Mouse (Mus musculus): Measurements from ENCODE around the gene Samd7.

Samd7 gene

DNA sequence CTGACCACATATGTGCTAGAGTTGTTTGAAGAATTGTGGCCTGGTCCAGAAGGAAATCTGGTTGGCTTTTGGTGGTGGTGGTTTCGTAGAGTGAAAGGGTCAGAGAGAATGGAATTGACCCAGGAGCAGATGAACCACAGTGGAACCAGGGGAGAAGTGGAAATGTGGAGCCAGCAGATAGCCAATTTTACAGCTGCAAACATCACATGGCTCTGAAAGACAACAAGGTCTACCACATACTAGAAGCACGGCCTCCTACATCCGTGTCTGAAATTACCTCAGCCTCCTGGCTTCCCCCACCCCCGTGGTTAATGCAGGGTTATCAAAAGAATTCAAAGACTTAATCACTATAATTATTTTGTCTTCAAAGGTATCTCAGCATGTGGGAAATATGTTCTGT lies 18.8 kb downstream of the Samd7 start:
- no peak for DNase-seq (ENCODE audit: low spot score in 2 of 2)

DNA sequence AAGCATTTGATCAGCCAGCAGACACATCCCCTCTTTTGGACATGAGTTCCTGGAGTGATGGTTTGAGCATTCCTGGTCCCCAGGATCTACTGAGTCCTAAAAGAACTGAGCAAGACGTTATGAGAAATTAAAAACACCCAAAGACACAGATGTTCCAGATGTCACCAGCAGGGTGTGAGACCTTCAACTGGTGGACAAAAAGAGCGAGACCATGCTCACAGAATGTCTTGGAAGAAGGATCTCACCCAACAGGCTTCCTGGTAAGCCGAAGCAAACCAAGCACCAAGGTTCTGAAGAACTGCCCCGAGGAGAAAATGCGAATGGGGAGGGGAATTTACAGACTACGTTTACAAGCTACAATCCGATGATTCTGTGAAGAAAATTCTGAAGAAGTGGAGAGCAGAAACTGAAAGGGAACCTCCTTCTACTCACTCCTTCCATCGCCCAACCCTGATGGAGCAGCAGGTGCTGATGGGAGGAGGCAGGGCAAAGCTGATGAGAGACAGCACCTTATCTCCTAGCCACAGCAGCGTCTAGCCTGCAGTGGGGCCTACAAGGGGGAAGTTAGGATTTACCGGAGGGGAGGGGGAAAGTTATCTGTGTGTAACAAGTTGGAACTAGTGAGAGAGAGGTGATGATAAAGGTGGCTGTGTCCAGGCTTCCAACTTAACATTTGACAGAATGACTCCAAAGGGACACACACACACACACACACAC lies 19.4 kb downstream of the Samd7 start:
- no peak for DNase-seq (ENCODE audit: low spot score in 2 of 2)

DNA sequence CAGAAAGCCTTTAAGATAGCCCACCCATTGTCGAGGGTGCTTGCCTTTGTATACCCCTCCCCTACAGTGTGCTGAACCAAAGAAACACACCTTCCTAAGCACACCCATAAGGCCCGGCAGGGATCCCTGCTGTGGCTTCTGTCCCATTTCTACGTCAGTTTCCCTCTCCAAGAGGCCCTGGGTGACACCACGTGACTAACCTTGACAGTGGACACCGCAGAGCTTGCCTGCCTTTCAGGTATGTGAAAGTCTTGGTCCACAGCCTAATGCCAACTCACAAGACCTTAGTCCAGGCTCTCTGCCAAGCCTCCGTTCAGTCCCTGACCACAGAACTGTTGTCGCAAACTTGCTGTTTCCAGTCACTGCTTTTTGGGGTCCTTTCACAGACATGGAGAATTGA lies 20.1 kb downstream of the Samd7 start:
- peak in 1 of 2 experiments; percentile 2 for DNase-seq (ENCODE audit: low spot score in 2 of 2)

DNA sequence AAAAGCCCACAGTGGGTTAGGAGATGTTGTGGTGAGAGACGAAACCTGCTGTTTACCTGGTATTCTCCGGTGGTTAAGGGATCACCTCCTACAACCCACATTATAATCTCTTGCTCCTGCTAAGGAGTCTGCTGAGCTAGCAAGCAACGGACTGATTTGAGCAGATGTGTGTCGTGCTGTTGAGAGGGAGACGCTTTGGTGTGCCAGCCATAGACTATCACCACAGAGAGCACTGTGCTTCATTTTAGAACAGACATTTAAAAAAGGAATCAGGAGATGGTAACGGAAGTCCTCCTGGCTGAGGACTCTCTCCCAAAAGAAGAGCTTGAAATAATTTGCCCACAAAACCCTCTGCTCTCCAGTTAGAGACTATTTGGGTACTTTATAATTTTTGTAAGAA lies 21.2 kb downstream of the Samd7 start:
- DNase-seq (ENCODE audit: low spot score in 2 of 2) = no peak

DNA sequence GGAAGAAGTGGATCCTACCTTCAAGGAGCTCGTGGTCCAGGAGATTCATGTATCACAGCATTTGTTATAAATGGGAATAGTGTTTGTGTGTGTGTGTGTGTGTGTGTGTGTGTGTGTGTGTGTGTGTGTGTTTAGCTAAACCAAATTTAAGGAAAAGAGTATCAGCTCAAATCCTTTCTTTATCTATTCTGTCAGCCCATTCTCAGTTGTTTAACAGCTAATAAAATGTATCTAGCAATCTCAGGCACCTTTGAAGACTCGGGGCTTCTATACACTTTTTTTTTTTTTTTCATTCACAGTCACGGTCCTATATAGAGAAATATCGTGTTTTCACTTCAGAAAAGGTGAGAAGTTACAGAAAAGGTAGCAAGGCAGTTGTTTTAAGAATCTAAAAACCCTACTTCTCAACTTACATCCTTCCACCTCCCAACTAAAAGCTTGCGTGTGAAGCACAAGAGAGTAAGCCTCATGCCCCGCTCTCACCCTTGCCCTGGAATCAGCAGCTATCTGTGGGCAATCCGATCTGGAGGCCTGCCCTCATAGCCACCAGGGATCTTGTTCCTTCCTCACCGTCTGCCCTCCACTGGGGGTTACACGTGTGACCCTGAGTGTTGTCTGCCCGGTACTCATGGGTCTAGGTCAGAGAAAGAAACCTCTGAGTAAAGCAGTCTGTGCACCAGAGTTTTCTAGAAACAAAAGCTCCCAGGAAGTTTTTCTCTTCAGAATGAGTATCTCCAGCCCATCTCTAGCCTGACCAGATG lies 23.8 kb downstream of the Samd7 start:
- DNase-seq (ENCODE audit: low spot score in 2 of 2) = no peak

DNA sequence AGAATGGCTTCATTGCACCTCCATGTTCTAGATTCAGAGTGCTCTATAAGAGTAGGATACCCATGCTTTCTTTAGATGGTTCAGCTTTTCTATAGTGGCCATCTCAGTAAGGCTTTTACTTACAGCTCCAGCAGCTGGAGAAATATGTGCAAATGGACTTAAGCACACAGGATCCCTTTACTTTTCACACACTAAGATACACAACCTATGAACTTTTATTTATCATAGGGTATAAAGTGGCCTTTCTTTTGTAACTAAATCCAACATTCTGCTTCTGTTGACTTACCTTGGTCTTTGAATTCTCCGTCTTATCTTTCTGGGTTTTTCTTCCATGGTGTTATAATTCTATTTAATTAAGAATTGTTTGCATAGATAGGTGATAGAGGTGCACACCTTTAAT lies 25.5 kb downstream of the Samd7 start:
- no peak for DNase-seq (ENCODE audit: low spot score in 2 of 2)

DNA sequence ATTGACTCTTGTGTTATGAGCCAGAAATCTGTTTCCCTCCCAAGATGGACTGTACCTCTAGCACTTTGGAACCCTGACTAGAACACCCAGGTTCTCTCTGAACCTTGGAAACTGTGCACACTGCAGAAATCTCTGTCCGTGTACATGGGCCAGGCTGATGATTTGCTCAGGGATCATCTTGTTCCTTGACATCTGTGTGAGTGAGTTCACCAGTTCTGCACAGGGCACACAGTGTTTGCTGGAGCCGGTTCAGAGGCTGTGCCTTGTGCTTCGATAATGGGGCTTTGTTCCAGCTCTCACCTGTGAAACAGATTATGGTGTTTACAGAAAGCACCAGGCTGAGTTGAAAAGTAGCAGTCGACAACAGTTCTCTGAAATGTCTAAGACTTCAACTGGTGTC lies 26.5 kb downstream of the Samd7 start:
- no peak for DNase-seq (ENCODE audit: low spot score in 2 of 2)

DNA sequence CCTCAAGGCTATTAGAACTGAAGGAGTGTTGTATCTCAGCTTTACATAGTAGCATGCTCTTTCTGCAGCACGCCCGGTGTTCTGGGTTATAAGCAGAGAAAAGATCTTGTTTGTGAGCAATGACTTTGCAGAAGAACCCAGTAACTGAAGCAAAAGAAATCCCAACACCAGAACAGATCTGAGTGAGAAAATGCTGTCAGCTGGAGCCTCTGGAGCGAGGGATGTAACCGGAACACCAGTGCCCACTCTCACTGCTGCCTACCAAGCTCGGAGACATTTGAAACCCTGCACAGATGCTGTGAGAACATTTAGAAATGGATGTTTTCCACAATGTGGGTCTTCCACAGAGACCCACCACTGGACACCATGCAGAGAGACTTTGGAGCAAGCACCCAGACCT lies 28.6 kb downstream of the Samd7 start:
- no peak for DNase-seq (ENCODE audit: low spot score in 2 of 2)

DNA sequence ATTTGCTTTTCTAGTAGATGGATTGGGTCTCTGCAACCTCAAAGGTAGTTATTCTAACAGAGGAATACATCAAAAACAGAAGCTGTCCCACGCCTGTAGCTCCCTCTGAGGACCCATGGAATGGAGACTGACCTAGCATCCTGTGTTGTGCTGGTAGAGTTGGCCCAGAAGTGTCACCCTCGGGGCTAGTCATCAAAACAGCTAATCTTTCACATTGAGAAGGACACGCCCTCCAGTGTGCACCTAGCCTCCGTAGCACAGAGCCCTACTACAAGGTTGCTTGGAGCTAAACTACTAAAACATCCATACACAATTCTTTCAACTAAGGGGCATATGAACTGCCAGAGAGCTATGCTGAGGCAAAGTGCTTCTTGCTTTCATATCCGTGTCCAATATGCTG lies 31.9 kb downstream of the Samd7 start:
- no peak for DNase-seq (ENCODE audit: low spot score in 2 of 2)

DNA sequence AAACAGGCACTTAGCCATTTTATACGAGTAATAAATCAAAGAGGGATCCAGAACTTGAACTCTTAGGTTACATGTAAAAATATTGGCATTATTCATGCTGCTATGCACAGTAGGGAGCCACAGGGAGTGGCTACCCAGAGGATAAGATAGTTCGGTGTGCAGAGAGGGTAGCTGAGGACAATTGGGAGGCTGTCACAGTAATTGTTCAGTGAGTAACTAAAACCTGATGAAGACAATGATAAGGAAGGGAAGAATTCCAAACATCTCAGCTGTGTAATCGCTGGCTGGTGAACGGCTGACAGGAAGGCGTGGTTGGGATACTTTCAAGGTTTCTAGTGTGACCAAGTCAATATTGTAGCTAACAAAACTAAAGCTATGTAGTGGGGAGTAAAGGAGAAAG lies 42.4 kb downstream of the Samd7 start:
- DNase-seq (ENCODE audit: low spot score in 2 of 2) = peak; percentile 12 to 13

DNA sequence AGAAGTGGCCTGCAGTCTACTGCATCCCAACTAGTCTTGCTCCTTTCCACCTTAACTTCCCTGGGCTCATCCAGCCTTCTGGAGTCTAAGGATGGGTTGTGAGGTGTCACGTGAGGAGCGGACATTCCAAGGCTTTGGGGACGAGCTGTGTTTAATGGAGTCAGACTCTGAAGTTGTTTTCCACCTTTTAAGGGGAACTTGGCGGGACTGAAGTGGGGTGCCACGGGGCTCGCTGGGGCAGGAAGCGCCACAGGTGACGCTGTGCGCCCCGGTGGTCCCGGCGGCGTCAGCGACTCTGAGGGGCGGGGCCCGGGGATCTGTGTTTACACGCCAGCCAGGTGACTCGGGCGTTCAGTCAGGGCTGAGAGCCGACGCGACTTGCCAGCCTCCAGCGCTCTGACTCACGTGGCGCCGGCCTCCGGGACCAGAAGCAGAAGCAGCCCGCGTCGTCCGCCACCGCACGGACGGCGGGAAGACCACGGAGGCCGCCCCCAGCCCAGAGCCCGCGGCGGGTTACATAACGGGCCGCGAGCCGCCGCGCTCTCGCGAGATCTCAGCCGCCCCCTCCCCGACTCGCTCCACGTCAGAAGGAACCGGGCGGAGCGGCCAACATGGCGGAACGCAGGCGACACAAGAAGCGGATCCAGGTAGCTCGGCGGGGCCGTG lies 46.8 kb downstream of the Samd7 start, which contains the start of gene Sec62:
Gene Sec62 (plus strand): TSS at position 139 of the 666 bp plus-strand sequence.
- DNase-seq (ENCODE audit: low spot score in 2 of 2) = peak; percentile 93 to 94

DNA sequence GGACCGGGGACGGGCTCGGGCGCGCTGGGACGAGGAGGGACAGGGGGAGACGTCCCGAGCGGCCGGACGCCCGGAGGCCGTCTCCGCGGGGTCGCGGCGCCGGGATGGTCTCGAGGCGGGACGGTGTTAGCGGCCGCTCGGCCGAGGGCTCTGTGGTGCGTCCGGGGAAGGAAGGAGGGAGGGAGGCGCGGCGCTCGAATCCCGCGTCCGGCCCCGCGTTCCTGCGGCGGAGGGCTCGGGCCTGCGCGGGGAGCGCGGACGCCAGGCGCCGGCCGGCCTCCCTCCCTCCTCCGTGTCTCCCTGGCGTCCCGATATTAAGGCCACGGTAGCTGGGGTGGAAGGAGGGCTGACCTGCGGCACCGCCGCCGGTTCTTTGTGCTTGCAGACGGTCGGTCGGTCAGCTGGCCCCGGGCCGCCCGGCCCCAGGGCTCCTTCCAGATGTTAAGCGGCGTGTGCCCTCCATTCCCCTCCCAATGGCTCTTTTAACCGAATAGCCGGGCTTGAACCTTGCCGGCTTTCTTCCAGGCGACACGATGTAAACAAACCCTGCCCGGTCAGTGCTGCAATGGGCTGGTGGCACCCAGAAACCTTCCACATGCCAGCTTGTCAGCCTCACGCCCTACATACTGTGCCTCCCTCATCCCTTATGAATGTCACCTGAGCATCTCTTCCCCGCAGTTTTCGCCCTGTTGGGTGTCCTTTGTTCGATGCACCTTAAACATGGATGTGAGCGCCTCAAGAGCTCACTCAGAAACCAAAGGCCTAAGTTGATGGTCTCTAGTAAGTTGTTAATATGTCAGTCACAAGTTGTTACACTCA lies 47.5 kb downstream of the Samd7 start:
- peak; percentile 29 to 33 for DNase-seq (ENCODE audit: low spot score in 2 of 2)

DNA sequence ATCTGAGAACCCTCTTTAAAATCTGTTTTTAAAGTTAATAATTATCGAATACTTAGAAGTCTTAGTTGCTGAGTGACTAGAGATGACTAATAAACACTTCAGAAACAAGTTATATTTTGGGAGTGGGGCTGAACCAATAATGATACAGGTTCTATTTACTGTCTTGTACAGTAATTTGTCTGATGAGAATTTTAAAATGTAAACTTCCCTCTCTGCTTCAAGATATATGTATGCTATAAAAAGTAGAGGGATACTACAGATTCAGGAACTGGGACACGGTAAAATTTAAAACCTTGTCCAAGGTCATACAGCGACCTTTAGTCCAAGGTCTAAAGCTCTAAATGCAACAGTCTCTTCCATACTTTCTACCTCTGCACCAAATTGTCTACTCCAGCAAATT lies 56.1 kb downstream of the Samd7 start:
- no peak for DNase-seq (ENCODE audit: low spot score in 2 of 2)

DNA sequence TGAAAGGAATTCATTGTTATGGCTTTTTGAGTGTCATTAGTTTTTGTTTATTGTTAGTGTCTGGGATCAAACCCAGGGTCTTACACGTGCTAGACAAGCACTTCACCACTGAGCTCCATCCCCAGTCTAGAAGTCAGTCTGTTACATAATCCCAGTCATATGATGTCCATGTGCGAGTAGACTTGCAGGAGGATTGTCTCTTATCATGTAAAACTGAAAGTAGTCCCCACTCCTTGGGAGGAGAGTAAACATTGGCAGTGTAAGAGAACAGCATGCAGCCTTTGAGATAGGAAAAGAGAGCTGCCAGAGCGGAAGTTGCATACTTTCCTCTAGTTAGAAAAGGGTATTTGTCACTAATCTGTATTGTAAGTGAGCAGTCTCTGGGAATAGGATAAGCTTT lies 66.8 kb downstream of the Samd7 start:
- peak; percentile 60 to 79 for DNase-seq (ENCODE audit: low spot score in 2 of 2)
